Mouse (Mus musculus): ENCODE results near the gene Art4.

- no peak for TF ChIP-seq POLR2A (IDR thresholded peaks at IDR 0.05; ENCODE audit: insufficient read depth, low read depth, low read length)
- TF ChIP-seq CTCF (IDR thresholded peaks at IDR 0.05) = no peak
- TF ChIP-seq EP300 (IDR thresholded peaks at IDR 0.05; ENCODE audit: insufficient read depth, low read depth, low read length) = no peak
Measured at GRCm38 (mm10) chr6:136855183-136855582, 2.4 kb downstream of the Art4 start.

All from heart, adult 2 months (tissue).